Mouse (Mus musculus) c-Kit-positive CD71-positive TER-119-negative erythroid progenitor cells, embryonic 14.5 days (primary cell): ENCODE results near the gene Dynll2.
"Not testable (repeated sequence)": the region's sequence is repeated elsewhere in the genome, so short reads cannot be mapped to it uniquely, and the experiment has no call there.

Source experiments
- DNase-seq: peaks from one replicate; pipeline ENCODE4 v3.0.0-alpha.2; 2013; ENCODE audit warnings: low read depth

The Dynll2 gene

DNA sequence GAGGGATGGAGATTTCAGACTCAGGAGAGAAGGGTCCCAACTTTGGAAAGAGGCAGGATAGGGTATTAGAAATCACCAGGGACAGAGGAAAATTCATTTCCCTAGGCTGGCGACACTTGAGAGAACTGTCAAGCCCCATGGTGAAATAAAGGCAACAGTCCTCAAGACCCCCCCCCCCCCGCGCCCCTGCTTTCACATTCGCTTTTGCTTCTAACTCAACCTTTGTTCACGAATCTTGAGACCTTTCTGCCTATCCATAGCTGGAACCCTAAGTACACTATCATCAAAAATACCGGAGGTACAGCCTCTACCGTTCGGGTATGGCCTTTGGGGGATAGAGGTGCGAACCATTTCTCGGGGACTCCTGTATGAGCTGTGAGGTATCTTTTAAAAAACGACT, 528 bp upstream of the Dynll2 start:
- no peak for DNase-seq

DNA sequence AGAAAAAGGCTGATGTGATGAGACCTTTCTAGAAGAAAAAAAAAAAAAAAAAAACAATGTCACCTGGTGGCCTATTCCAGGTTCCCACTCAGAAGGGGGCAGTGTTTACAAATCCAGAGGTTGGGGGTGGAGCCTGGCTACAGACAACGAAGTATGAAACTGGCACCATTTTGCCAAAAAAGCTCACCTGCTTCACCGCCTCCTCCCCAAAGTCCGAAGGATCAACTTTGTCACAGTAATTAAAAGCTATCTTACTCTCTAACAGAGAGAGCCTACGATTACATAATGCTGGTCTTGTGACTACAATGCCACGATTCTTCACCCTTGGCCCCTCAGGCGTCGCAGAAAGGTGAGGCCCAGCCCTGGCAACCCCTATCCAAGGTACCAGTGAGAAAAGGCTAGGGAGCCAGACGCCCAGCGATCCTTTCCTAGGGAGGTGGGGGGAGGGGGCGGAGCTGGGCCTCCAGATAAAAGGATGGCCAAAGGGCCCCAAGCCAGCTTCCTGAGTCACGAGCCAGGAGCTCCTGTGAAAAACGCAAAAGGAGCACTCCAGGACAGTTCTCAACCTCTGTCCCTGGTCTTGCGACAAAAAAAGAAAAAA, 1.1 kb downstream of the Dynll2 start:
- no peak for DNase-seq

DNA sequence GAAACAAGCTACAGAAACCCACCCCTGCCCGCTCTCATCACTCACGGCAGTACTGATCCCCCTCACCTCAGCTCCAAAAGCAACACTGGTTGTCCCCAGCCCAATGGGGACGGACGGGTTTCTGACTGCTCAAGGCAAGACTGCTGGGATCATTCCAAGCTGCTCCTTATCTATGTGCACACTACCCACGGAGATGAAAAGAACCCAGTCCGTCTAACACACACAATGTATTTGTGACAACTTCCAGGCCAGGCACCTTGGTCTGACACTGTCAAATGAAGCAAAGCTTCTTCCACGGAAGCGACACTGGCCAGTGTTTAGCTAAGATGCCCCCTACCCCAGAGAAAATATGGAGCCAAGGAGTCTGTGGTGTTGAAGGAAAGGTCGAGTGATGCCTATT, 1.7 kb downstream of the Dynll2 start:
- DNase-seq, result no peak

DNA sequence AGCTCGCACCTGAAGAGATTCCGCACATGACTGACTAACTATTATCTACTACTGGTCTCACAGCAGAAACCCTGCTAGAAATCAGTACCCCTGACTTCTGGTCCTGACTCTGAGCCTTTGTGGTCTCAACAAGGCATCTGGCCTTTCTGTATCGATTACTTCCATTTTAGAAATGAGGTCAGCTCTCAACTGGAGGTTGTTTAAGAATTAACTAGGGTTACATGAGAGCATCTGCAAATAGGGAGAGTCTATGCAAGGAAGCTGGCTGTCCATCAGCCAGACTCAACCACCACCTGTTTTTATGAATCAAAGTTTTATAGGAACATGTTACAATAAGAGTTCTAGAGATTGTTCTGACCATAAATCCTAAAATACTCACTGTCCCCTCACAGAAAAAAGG, 2.8 kb downstream of the Dynll2 start:
- no peak for DNase-seq

DNA sequence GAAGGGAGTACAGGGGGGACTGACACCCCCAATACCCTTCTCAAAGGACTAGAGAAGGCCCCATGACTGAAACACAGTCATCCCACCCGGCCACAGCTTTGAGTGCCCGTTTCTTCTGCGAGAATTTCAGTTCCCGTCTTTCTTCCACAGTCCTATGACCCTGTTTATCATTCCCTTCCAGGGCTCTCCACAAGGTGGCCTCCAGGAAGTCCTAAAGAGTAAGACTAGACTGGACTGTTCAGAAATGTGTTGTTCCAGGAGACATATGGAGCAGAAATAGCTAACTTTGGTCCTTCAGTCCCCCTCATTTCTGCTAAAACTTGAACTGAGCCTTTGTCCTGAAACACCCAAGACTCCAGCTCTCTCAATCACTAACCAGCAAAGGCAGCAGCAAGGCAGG, 8.4 kb downstream of the Dynll2 start:
- DNase-seq, result no peak

DNA sequence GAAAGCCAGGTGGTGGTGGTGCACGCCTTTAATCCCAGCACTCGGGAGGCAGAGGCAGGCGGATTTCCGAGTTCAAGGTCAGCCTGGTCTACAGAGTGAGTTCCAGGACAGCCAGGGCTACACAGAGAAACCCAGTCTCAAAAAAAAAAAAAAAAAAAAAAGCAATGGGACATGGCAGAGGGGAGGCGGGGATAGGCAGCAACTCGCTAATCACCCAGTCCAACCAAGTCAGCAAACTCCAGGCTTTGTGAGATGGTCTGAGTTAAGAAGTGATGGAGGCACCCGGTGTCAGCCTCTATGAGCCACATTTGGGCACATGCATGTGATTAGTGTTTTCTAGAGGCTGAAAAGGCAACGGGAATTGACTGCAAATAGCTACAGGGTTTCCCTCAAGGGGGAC, 10.3 kb downstream of the Dynll2 start:
- DNase-seq, result not testable (repeated sequence)

DNA sequence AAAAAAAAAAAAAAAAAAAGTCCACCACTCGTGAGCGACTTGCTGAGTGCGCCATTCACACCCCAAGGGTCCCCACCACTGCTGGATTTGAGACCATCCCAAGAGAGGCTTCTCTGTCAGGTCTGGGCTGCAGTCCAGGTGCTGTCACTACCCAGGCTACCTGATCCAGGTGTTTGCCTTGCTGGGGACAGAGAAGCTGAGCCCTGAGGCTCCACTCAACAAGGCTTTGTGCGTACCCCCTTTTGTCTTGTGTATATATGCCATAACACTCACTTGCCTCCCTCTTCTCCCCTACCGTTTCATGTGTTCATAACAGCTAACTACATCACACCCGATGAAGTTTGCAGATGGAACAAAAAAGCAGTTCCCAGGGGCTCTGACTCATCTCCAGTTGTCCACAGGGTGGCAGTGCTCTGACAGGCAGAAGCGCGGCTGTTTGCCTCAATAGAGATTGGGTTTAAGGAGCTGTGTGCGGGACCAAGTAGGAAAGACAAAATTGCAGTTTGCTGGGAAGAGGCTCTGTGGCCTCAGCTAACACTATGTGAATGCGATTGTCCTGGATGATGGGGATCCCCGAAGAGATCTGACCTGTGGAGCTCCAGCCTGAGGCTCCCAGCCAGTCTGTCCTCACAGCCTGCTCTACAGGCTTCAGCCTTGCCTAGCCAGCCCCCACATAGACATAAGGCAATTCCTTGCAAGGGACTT, 12.7 kb downstream of the Dynll2 start:
- no peak for DNase-seq

DNA sequence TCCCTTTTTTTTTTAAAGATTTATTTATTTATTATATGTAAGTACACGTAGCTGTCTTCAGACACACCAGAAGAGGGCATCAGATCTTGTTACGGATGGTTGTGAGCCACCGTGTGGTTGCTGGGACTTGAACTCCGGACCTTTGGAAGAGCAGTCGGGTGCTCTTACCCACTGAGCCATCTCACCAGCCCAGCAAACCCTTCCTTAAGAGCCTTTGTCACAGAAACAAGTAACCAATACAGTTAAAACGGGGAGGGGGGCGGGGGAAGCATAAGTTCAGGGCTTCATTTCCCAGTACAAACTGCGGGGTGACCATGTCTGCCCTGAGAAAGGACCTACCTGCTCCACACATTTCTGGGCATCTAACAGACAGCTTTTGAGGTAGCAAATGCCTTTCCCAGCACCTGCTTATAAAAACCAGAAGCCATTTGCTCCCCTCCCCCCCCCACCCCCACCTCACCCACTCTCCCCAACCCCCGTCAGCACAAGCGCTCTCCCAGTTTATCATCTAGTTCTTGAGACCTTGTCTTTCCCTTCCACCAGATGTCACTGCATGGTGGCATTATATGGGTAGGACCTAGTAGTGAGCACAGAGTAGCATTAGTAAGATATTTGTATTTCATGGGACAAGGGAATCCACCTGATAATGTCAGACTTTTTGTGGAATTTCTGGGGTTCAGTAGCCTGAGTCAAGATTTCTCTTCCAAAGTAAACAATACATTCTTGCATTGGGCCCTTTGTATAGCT, 13.6 kb downstream of the Dynll2 start:
- DNase-seq, result no peak

DNA sequence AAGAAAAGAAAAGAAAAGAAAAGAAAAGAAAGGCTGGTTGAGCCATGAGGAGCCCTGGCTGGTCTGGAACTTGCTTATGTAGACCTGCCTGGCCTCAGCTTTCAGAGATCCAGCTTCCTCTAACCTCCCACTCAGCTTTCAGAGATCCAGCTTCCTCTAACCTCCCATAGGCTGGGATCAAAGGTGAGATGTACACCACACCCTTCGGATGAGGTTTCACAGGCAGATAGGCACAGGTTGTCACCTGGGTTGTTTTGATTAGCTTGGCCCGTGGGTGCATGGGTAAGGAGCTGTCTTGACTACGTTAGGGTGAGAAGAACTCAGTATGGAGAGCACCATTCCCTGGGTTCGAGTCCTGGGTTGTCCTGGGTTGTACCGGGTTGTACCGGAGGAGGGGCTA, 14.5 kb downstream of the Dynll2 start:
- DNase-seq, result no peak

DNA sequence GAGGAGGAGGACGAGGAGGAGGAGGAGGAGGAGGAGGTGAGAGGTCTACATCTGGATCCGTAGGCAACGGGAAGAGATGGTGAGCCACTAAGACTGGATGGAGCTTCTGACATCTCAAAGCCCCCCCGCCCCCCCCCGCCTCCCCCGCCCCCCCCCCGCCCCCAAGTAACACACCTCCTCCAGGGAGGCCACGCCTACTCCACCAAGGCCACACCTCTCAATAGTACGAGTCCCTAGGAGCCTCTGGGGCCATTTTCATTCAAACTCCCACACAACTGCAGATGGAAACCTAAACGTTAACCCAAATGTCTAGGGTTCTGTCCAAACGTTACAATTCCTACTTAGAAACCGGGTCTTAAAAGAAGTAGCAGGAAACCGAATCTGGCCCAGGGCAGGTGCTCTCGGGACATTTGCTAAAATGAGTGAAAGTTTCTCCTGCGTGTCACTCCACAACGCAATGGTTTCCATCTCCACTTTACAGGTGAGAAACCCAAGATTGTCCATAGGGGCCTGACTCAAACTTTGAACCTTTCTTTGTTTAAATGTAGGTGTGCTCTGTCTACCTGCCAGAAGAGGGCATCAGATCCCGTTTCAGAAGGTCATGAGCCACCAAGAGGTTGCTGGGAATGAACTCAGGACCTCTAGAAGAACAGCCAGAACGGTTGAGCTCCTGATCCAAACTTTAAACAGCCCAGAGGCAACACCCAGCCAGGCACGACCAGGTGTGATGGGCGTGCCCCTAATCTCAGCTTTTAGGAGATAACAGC, 18.8 kb downstream of the Dynll2 start:
- DNase-seq, result no peak

DNA sequence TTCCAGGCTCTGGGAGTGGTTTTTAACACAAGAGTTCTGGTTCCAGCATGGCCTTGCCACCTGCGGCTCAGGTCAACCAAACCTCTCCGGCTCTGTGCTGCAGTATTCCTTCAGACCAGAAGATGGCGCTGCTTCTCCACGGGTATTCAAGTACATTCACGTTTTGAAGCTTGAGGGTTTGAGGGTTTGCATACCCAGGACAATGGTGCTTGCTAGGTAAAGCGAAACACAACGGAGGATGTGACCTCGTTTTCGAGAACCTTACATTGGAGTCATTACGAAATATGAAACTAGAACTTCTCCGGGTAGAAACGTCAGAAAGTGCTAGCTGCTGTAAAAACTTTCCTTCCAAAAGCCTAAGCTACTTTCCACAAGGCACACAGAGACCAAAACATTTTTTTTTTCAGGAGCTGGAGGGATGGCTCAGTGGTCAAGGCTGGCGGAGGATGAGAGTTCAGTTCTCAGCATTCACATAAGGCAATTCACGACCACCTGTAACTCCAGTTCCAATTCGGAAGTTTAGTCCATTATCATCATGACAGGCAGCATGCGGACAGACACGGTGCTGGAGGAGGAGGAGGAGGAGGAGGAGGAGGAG, 19.5 kb downstream of the Dynll2 start:
- DNase-seq, result peak; percentile 73

DNA sequence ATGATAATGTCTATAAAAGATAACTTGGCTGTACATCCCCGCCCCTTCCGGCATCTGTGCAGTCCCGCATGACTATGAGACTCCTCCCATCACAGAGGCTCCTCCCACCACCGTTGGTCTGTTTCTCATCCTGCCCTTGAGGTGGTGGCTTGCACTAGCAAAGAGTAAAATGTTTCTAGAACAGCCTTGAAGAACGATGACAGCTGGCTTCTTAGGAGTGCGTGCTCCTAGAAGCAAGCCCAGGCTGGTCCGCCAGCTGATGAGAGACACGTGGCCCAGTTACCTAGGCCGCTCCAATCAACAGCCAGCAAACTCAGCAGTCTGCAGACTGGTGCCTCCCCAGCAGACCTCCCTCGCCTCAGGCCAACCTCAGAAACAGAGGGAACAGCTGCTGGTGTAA, 21.1 kb downstream of the Dynll2 start:
- no peak for DNase-seq

DNA sequence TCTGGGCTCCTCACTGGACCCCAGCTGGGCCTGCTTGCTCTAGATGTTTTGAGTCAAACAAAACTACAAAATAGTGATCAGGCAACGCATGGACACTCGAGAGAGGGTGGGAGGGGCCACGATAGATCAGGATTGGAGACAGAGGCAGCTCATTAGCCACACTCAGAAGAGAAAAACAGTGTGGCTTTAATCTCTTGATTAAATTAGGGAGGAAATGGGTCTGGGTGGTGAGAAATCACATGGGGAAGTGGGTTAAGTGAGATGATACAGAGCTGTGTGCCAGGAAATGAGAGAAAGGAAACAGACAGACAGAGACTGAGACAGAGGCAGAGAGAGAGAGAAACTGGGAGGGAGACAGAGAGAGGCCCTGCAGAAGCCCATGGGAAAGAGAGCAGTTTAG, 22.0 kb downstream of the Dynll2 start:
- DNase-seq, result no peak

DNA sequence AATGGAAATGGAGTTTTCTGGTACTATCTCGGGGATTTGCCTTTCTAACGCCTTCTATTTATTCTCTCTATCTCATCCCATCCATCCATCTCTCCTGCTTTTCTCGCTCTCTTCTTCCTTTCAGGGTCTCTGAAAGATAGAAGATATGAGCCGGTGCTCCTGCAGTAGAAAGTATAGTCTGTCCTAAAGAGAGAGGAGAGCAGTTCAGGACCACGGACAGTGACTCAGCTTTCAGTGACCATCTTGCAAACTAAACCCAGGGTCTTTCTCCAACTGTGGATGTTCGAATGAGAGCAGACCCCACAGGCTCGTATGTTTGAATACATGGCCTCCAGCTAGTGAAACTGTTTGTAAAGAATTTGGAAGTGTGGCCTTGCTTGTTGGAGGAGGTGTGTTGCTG, 30.3 kb downstream of the Dynll2 start:
- peak; percentile 23 for DNase-seq

DNA sequence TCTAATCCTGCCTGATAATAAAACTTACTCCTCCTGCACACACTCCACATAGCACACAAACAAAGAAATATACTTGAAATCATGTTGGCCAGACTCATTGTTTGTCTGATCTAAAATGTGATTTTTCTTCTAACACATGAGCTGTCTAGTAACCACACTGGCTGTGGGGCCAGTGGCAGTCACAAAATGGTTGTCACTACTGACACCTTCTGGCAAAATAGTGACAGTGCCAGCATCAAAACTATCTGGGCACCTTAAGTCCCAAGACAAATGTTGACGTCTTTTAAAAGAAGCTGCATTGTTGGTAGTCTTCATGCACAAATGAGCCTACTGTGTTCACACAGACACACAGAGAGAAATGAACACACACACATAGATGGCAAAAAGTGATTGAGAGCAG, 32.2 kb downstream of the Dynll2 start:
- DNase-seq, result no peak

DNA sequence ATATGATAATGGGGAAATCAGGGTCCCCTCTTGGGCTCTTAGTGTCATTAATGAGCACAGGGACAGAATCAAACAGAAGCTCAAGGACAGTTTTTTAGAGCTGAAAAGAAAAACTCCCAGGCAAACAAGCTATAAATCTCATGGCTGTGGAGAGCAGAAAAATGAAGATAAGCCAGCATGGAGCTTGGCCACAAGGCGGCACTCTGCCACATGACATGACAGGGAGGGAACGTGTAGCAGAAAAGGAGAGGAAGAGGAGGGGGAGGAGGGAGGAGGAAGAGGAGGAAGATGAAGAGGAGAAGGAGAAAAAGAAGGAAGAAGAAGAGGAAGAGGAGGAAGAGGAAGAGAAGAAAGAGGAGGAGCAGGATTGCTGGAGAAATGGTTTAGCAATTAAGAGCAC, 37.3 kb downstream of the Dynll2 start:
- no peak for DNase-seq

DNA sequence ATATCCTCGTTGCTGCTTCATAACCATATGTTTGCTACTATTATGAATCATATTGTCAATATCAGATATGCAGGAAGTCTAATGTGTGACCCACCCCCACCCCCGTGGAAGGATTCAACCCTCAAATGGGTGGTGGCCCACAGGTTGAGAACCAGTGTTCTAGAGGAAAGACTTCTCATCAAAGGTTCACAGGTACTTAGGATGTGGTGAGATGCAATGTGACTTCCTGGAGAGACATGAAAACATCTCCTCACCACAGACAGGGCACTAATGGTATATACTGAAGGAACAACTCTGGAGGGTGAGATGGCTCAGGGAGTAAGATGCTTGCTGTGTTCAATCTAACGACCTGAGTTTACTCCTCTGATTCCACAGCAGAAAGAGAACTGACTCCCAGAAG, 51.9 kb downstream of the Dynll2 start:
- no peak for DNase-seq

DNA sequence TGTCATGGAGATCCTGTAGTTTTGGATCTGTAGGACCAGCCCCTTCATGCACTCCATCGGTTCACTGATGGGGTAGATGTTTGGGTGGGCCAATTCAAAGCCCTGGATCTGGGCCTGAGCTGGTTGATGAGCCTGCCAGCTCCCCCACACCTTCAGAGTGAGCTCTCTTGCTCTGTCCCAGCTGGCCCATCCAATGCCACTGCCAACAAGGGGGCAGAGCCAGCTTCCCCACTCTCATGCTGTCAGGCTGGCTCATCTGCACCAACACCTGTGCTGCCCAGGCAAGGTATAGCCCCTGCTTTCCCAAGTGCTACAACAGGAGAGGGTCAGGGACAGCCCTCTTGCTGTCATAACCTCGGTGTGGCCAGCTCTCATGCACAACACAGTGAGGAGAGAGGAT, 53.6 kb downstream of the Dynll2 start:
- DNase-seq, result no peak

DNA sequence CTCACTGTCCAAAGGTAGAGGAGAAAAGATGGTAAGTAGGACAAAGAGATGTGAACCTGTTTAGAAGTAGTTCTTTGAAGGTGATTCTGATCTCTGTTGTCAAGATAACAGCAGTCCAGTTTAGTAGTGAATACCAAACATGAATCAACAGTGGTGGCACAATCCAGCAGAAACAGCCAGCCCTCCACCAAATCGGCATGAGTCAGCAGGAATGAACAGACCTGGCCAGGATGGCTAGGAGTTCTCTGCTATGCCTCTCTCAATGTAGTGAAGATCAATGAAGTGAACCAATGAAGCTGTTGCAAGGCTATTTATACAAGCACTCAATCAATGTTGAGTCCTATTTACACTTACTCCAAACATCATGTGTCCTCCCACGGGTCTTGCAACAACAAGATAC, 57.0 kb downstream of the Dynll2 start:
- no peak for DNase-seq
